Mouse (Mus musculus): ENCODE results near the gene Ulk4. TPM values are rescaled to one million over a fixed set of nuclear protein-coding genes. Genes with fewer than 3 reads are reported as not detected.

Gene Ulk4
- polyA plus RNA-seq, 1 experiment from 2014 or later: 136 TPM

GRCm38 (mm10) chr9:121196473-121196872 lies 80.5 kb downstream of the Ulk4 start:
- Histone ChIP-seq H3K4me2 (ENCODE audit: low read length) (no peak overlapping the region), H3K36me3 (ENCODE audit: insufficient read depth, low read length) (no peaks in the 10 kb centered on the region), H3K9me3 (replicated peaks; ENCODE audit: low read length) (0 out of 2 replicates have a peak, but pooled peaks cover 8% of the 10 kb centered on the region), H3K27me3 (ENCODE audit: insufficient read depth, low read length) (no peaks in the 10 kb centered on the region), H3K9ac (ENCODE audit: low read depth, low read length) (no peak overlapping the region), H3K4me1 (replicated peaks; ENCODE audit: insufficient read depth, low read length) (no peaks in the 10 kb centered on the region), H3K4me3 (replicated peaks; ENCODE audit: low read depth, low read length) (no peak overlapping the region), H3K27ac (no peak overlapping the region)
- no peak for ATAC-seq (replicated peaks; ENCODE audit: low FRiP score, low read depth)
- DNase-seq (ENCODE audit: low spot score): no peak
- WGBS: 91% methylated on average over 9 of the region's 9 CpGs
- no peak for TF ChIP-seq CTCF (IDR thresholded peaks at IDR 0.05; ENCODE audit: low read depth)

GRCm38 (mm10) chr9:121195106-121195505 lies 81.9 kb downstream of the Ulk4 start:
- WGBS: 100% methylated on average over 4 of the region's 4 CpGs
- H3K27me3 ChIP-seq (ENCODE audit: insufficient read depth, low read length): no peaks in the 10 kb centered on the region
- no peaks in the 10 kb centered on the region for H3K4me1 ChIP-seq (replicated peaks; ENCODE audit: insufficient read depth, low read length)
- no peaks in the 10 kb centered on the region for H3K36me3 ChIP-seq (ENCODE audit: insufficient read depth, low read length)
- no peak overlapping the region for H3K4me3 ChIP-seq (replicated peaks; ENCODE audit: low read depth, low read length)
- DNase-seq (ENCODE audit: low spot score) (no peak), ATAC-seq (replicated peaks; ENCODE audit: low FRiP score, low read depth) (no peak)
- no peak for TF ChIP-seq CTCF (IDR thresholded peaks at IDR 0.05; ENCODE audit: low read depth)
- H3K9ac ChIP-seq (ENCODE audit: low read depth, low read length): no peak overlapping the region
- H3K9me3 ChIP-seq (replicated peaks; ENCODE audit: low read length): 0 out of 2 replicates have a peak, but pooled peaks cover 8% of the 10 kb centered on the region
- no peak overlapping the region for H3K27ac ChIP-seq
- H3K4me2 ChIP-seq (ENCODE audit: low read length): no peak overlapping the region

GRCm38 (mm10) chr9:121192601-121193370 lies 84.2 kb downstream of the Ulk4 start:
- WGBS: 84% methylated on average over 26 of the region's 26 CpGs
- Histone ChIP-seq H3K4me1 (replicated peaks; ENCODE audit: insufficient read depth, low read length) (no peaks in the 10 kb centered on the region), H3K9ac (ENCODE audit: low read depth, low read length) (no peak overlapping the region), H3K9me3 (replicated peaks; ENCODE audit: low read length) (0 out of 2 replicates have a peak, but pooled peaks cover 8% of the 10 kb centered on the region), H3K27me3 (ENCODE audit: insufficient read depth, low read length) (no peaks in the 10 kb centered on the region), H3K27ac (no peak overlapping the region), H3K4me2 (ENCODE audit: low read length) (no peak overlapping the region), H3K4me3 (replicated peaks; ENCODE audit: low read depth, low read length) (no peak overlapping the region), H3K36me3 (ENCODE audit: insufficient read depth, low read length) (no peaks in the 10 kb centered on the region)
- DNase-seq (ENCODE audit: low spot score) (no peak), ATAC-seq (replicated peaks; ENCODE audit: low FRiP score, low read depth) (no peak)
- TF ChIP-seq CTCF (IDR thresholded peaks at IDR 0.05; ENCODE audit: low read depth): no peak

GRCm38 (mm10) chr9:121187811-121188210 lies 89.2 kb downstream of the Ulk4 start:
- H3K9me3 ChIP-seq (replicated peaks; ENCODE audit: low read length): no peaks in the 10 kb centered on the region
- no peak overlapping the region for H3K4me2 ChIP-seq (ENCODE audit: low read length)
- H3K36me3 ChIP-seq (ENCODE audit: insufficient read depth, low read length): no peaks in the 10 kb centered on the region
- H3K4me3 ChIP-seq (replicated peaks; ENCODE audit: low read depth, low read length): no peak overlapping the region
- H3K9ac ChIP-seq (ENCODE audit: low read depth, low read length): no peak overlapping the region
- no peak overlapping the region for H3K27ac ChIP-seq
- H3K4me1 ChIP-seq (replicated peaks; ENCODE audit: insufficient read depth, low read length): no peaks in the 10 kb centered on the region
- TF ChIP-seq CTCF (IDR thresholded peaks at IDR 0.05; ENCODE audit: low read depth): no peak
- H3K27me3 ChIP-seq (ENCODE audit: insufficient read depth, low read length): no peaks in the 10 kb centered on the region
- DNase-seq (ENCODE audit: low spot score) (no peak), ATAC-seq (replicated peaks; ENCODE audit: low FRiP score, low read depth) (no peak)
- WGBS: 95% methylated on average over 8 of the region's 8 CpGs

- DNase-seq (ENCODE audit: low spot score): no peak
- H3K27me3 ChIP-seq (ENCODE audit: insufficient read depth, low read length): no peaks in the 10 kb centered on the region
- no peaks in the 10 kb centered on the region for H3K9me3 ChIP-seq (replicated peaks; ENCODE audit: low read length)
- H3K9ac ChIP-seq (ENCODE audit: low read depth, low read length): no peak overlapping the region
- H3K36me3 ChIP-seq (ENCODE audit: insufficient read depth, low read length): no peaks in the 10 kb centered on the region
- H3K4me1 ChIP-seq (replicated peaks; ENCODE audit: insufficient read depth, low read length): no peaks in the 10 kb centered on the region
- no peak for ATAC-seq (replicated peaks; ENCODE audit: low FRiP score, low read depth)
- H3K4me2 ChIP-seq (ENCODE audit: low read length): no peak overlapping the region
- no peak overlapping the region for H3K4me3 ChIP-seq (replicated peaks; ENCODE audit: low read depth, low read length)
- TF ChIP-seq CTCF (IDR thresholded peaks at IDR 0.05; ENCODE audit: low read depth): no peak
- no peak overlapping the region for H3K27ac ChIP-seq
- 40% methylated on average over 6 of the region's 6 CpGs for WGBS
Observed at GRCm38 (mm10) chr9:121185796-121186195, 91.2 kb downstream of the Ulk4 start.

GRCm38 (mm10) chr9:121176350-121176749 lies 100.6 kb downstream of the Ulk4 start:
- DNase-seq (ENCODE audit: low spot score) (no peak), ATAC-seq (replicated peaks; ENCODE audit: low FRiP score, low read depth) (no peak)
- no peaks in the 10 kb centered on the region for H3K36me3 ChIP-seq (ENCODE audit: insufficient read depth, low read length)
- H3K27ac ChIP-seq: no peak overlapping the region
- H3K9me3 ChIP-seq (replicated peaks; ENCODE audit: low read length): no peaks in the 10 kb centered on the region
- no peaks in the 10 kb centered on the region for H3K4me1 ChIP-seq (replicated peaks; ENCODE audit: insufficient read depth, low read length)
- no peak overlapping the region for H3K4me3 ChIP-seq (replicated peaks; ENCODE audit: low read depth, low read length)
- no peaks in the 10 kb centered on the region for H3K27me3 ChIP-seq (ENCODE audit: insufficient read depth, low read length)
- no peak overlapping the region for H3K4me2 ChIP-seq (ENCODE audit: low read length)
- H3K9ac ChIP-seq (ENCODE audit: low read depth, low read length): no peak overlapping the region
- 90% methylated on average over 7 of the region's 7 CpGs for WGBS
- no peak for TF ChIP-seq CTCF (IDR thresholded peaks at IDR 0.05; ENCODE audit: low read depth)

All from kidney, postnatal 0 days (tissue).